Mouse (Mus musculus) brain, embryonic 14.5 days (tissue): ENCODE measurements at regions not wholly inside any gene's neighbourhood (a gene's known extent, or its start where the extent isn't known, plus 50 kb on each side); places are given as distances from the start of the nearest gene placed in this dataset.

ENCODE experiments used
- CTCF ChIP-seq: fragments of 200-500 bp; IDR thresholded peaks from 2 replicates; pipeline ENCODE4 v1.5.1; 2012; ENCODE audit warnings: inconsistent platforms, mild to moderate bottlenecking, moderate library complexity, borderline replicate concordance; ENCODE audit not compliant: insufficient read depth, insufficient read length; ENCODE audit errors: extremely low read depth
- POLR2A ChIP-seq: fragments of 200-500 bp; IDR thresholded peaks from 2 replicates; pipeline ENCODE4 v1.6.1; 2012; ENCODE audit warnings: mild to moderate bottlenecking, inconsistent platforms, borderline replicate concordance; ENCODE audit not compliant: poor library complexity, insufficient read depth, insufficient read length, severe bottlenecking; ENCODE audit errors: extremely low read depth

GRCm38 (mm10) chr19:19194306-19194705, 83.3 kb upstream of the Rorb start:
- TF ChIP-seq POLR2A (no peak), CTCF (no peak)
